In genomic region chr7:80208738-80209430, GRCm38 (mm10) we compare ENCODE assay signal across 8 mouse cellular contexts. TPM values are rescaled to one million over a fixed set of nuclear protein-coding genes. Genes with fewer than 3 reads are reported as not detected.
A peak's percentile ranks its signal among the peaks of the same experiment; 100 is the strongest.
DNase-seq lines count a peak whose midpoint lies in the region; ATAC-seq and TF ChIP-seq lines count a peak whose summit lies in the region.

No protein-coding gene starts in this region.

- peak overlapping the region; percentile 54 for H3K4me2 ChIP-seq in heart, embryonic 13.5 days
- H3K4me2 ChIP-seq in liver, embryonic 16.5 days (ENCODE audit: low read depth, low read length), result peak overlapping the region; percentile 74
- H3K4me2 ChIP-seq in midbrain, postnatal 0 days (ENCODE audit: low read depth, low read length, poor library complexity, severe bottlenecking), result no peak overlapping the region

- ATAC-seq in heart, embryonic 13.5 days (ENCODE audit: extremely low read depth, insufficient number of reproducible peaks, low FRiP score, low TSS enrichment), result peak; percentile 59
- ATAC-seq in liver, embryonic 16.5 days (ENCODE audit: low read depth), result peak; percentile 85
- no peak for ATAC-seq in monocyte, adult 5-6 weeks (replicated peaks; ENCODE audit: insufficient number of reproducible peaks, low FRiP score, low TSS enrichment, poor library complexity, severe bottlenecking)
- no peak for ATAC-seq in midbrain, postnatal 0 days (ENCODE audit: low FRiP score)

- DNase-seq in thymus, adult 2 months, result no peak
- DNase-seq in thymus, postnatal 0 days (ENCODE audit: low spot score), result no peak
- DNase-seq in spleen, postnatal 4 days (ENCODE audit: low spot score in 2 of 2), result peak; percentile 91 to 92
- DNase-seq in layer of hippocampus, postnatal 10 days (ENCODE audit: low spot score in 2 of 2), result no peak
- no peak for DNase-seq in midbrain, postnatal 0 days (ENCODE audit: low spot score)

- H3K9ac ChIP-seq in heart, embryonic 13.5 days, result peak overlapping the region; percentile 61
- peak overlapping the region; percentile 70 for H3K9ac ChIP-seq in liver, embryonic 16.5 days (ENCODE audit: low read depth, low read length)
- H3K9ac ChIP-seq in midbrain, postnatal 0 days (replicated peaks; ENCODE audit: low read length, poor library complexity, severe bottlenecking), result no peak overlapping the region

- H3K36me3 ChIP-seq in thymus, adult 2 months (ENCODE audit: control insufficient read depth, insufficient read depth, low read length), result peaks cover 7% of the 10 kb centered on the region; the same call in 1 of the 2 replicates
- peaks cover 12% of the 10 kb centered on the region for H3K36me3 ChIP-seq in heart, embryonic 13.5 days
- H3K36me3 ChIP-seq in liver, embryonic 16.5 days (ENCODE audit: control insufficient read depth, insufficient read depth), result peaks cover 17% of the 10 kb centered on the region
- peaks cover 10% of the 10 kb centered on the region; the same call in 1 of the 2 replicates for H3K36me3 ChIP-seq in midbrain, postnatal 0 days (ENCODE audit: insufficient read depth, low read length)

- H3K9me3 ChIP-seq in heart, embryonic 13.5 days, result no peaks in the 10 kb centered on the region
- H3K9me3 ChIP-seq in liver, embryonic 16.5 days (replicated peaks; ENCODE audit: control insufficient read depth, low read length), result no peaks in the 10 kb centered on the region
- no peaks in the 10 kb centered on the region for H3K9me3 ChIP-seq in midbrain, postnatal 0 days (ENCODE audit: low read length)

- no peak for TF ChIP-seq POLR2A in thymus, adult 2 months (IDR thresholded peaks at IDR 0.05; ENCODE audit: control insufficient read depth, extremely low read depth, insufficient read depth, low read length, poor library complexity)

- H3K4me3 ChIP-seq in thymus, adult 2 months (ENCODE audit: control insufficient read depth, insufficient read depth, low read length), result no peak overlapping the region
- H3K4me3 ChIP-seq in heart, embryonic 13.5 days, result no peak overlapping the region
- peak overlapping the region; percentile 44 for H3K4me3 ChIP-seq in liver, embryonic 16.5 days (ENCODE audit: low read depth, low read length)
- H3K4me3 ChIP-seq in midbrain, postnatal 0 days (ENCODE audit: low read depth, low read length), result no peak overlapping the region

- no peaks in the 10 kb centered on the region for H3K27me3 ChIP-seq in thymus, adult 2 months (ENCODE audit: control insufficient read depth, insufficient read depth, low read length)
- H3K27me3 ChIP-seq in heart, embryonic 13.5 days (replicated peaks), result no peaks in the 10 kb centered on the region
- no peaks in the 10 kb centered on the region for H3K27me3 ChIP-seq in liver, embryonic 16.5 days (ENCODE audit: control insufficient read depth, insufficient read depth, low read depth, low read length)
- H3K27me3 ChIP-seq in midbrain, postnatal 0 days (ENCODE audit: insufficient read depth, low read length), result no peaks in the 10 kb centered on the region

- TF ChIP-seq CTCF in thymus, adult 2 months (IDR thresholded peaks at IDR 0.05; ENCODE audit: borderline replicate concordance, control insufficient read depth, extremely low read depth, insufficient read depth, low read length, poor library complexity), result no peak
- TF ChIP-seq CTCF in midbrain, postnatal 0 days (IDR thresholded peaks at IDR 0.05), result no peak

- peak overlapping the region; percentile 52; the same call in 1 of the 2 replicates for H3K27ac ChIP-seq in thymus, adult 2 months (ENCODE audit: control insufficient read depth, insufficient read depth, low read length)
- peak overlapping the region; percentile 89 for H3K27ac ChIP-seq in heart, embryonic 13.5 days (replicated peaks)
- peak overlapping the region; percentile 99 for H3K27ac ChIP-seq in liver, embryonic 16.5 days (ENCODE audit: low read length)
- H3K27ac ChIP-seq in midbrain, postnatal 0 days (ENCODE audit: low read depth, low read length), result no peak overlapping the region

- WGBS in thymus, adult 2 months, result 45% methylated on average over 10 of the region's 10 CpGs
- 25% methylated on average over 10 of the region's 10 CpGs for WGBS in heart, embryonic 13.5 days
- 12% methylated on average over 10 of the region's 10 CpGs for WGBS in liver, embryonic 16.5 days (ENCODE audit: insufficient replicate concordance)
- 72% methylated on average over 10 of the region's 10 CpGs for WGBS in midbrain, postnatal 0 days

- peaks cover 70% of the 10 kb centered on the region for H3K4me1 ChIP-seq in thymus, adult 2 months (replicated peaks; ENCODE audit: control insufficient read depth, insufficient read depth, low read length)
- peaks cover 73% of the 10 kb centered on the region for H3K4me1 ChIP-seq in heart, embryonic 13.5 days
- H3K4me1 ChIP-seq in liver, embryonic 16.5 days (ENCODE audit: control insufficient read depth, low read depth, low read length), result peaks cover 91% of the 10 kb centered on the region
- H3K4me1 ChIP-seq in midbrain, postnatal 0 days (ENCODE audit: insufficient read depth, low read length), result no peaks in the 10 kb centered on the region

RNA-seq across cellular contexts. Expression of gene Sema4b, which starts 22.2 kb away (rescaled TPM):
- polyA plus RNA-seq in thymus, adult 2 months (2012; rRNA removed), result 37.4 and 44.1 TPM in 2 replicates
- 16.8 and 20.9 TPM in 2 replicates for polyA plus RNA-seq in thymus, postnatal 0 days (2015; fragmentation: Nextera tagmentation; extraction: Ambion mirVana)
- 9.9 and 11.3 TPM in 2 replicates for polyA plus RNA-seq in heart, embryonic 13.5 days (2015; fragmentation: Nextera tagmentation; extraction: Ambion mirVana)
- 13.4 and 14.4 TPM in 2 replicates for polyA plus RNA-seq in liver, embryonic 16.5 days (2015; fragmentation: Nextera tagmentation; extraction: Ambion mirVana)
- total RNA-seq in layer of hippocampus, postnatal 10 days (2021), result 10 to 100 TPM; 30.4 to 30.7 TPM
- total RNA-seq in monocyte, adult 5-6 weeks (2017), result 7.4 to 9.3 TPM (median 9.1 TPM) in 3 replicates
- 40.3 and 43.7 TPM in 2 replicates for total RNA-seq in midbrain, postnatal 0 days (2014; rRNA removed)
- 26.3 and 29.2 TPM in 2 replicates for polyA plus RNA-seq in midbrain, postnatal 0 days (2015; fragmentation: Nextera tagmentation; extraction: Ambion mirVana)

RNA-seq across cellular contexts. Expression of gene Cib1, which starts 23.7 kb away (rescaled TPM):
- 152 and 192 TPM in 2 replicates for polyA plus RNA-seq in thymus, adult 2 months (2012; rRNA removed)
- polyA plus RNA-seq in thymus, postnatal 0 days (2015; fragmentation: Nextera tagmentation; extraction: Ambion mirVana), result 186 and 189 TPM in 2 replicates
- 54.2 and 57.9 TPM in 2 replicates for polyA plus RNA-seq in heart, embryonic 13.5 days (2015; fragmentation: Nextera tagmentation; extraction: Ambion mirVana)
- polyA plus RNA-seq in liver, embryonic 16.5 days (2015; fragmentation: Nextera tagmentation; extraction: Ambion mirVana), result 76.4 and 77.0 TPM in 2 replicates
- 10 to 100 TPM; 23.4 to 24.3 TPM for total RNA-seq in layer of hippocampus, postnatal 10 days (2021)
- total RNA-seq in monocyte, adult 5-6 weeks (2017), result 37.5 to 51.3 TPM (median 45.7 TPM) in 3 replicates
- total RNA-seq in midbrain, postnatal 0 days (2014; rRNA removed), result 15.2 and 22.3 TPM in 2 replicates
- polyA plus RNA-seq in midbrain, postnatal 0 days (2015; fragmentation: Nextera tagmentation; extraction: Ambion mirVana), result 30.6 and 33.7 TPM in 2 replicates

RNA-seq across cellular contexts. Expression of gene Gdpgp1, which starts 23.8 kb away (rescaled TPM):
- polyA plus RNA-seq in thymus, adult 2 months (2012; rRNA removed), result 5.3 and 5.4 TPM in 2 replicates
- 2.7 and 3.4 TPM in 2 replicates for polyA plus RNA-seq in thymus, postnatal 0 days (2015; fragmentation: Nextera tagmentation; extraction: Ambion mirVana)
- polyA plus RNA-seq in heart, embryonic 13.5 days (2015; fragmentation: Nextera tagmentation; extraction: Ambion mirVana), result 3.3 and 3.7 TPM in 2 replicates
- 1.5 and 1.7 TPM in 2 replicates for polyA plus RNA-seq in liver, embryonic 16.5 days (2015; fragmentation: Nextera tagmentation; extraction: Ambion mirVana)
- total RNA-seq in layer of hippocampus, postnatal 10 days (2021), result 1 to 10 TPM; 6.4 to 6.7 TPM
- 0.86 to 3.5 TPM (median 2.2 TPM) in 3 replicates for total RNA-seq in monocyte, adult 5-6 weeks (2017)
- 5.9 and 7.4 TPM in 2 replicates for total RNA-seq in midbrain, postnatal 0 days (2014; rRNA removed)
- 2.5 and 2.8 TPM in 2 replicates for polyA plus RNA-seq in midbrain, postnatal 0 days (2015; fragmentation: Nextera tagmentation; extraction: Ambion mirVana)

RNA-seq across cellular contexts. Expression of gene Ttll13, which starts 37.3 kb away (rescaled TPM):
- 0.54 and 0.62 TPM in 2 replicates for polyA plus RNA-seq in thymus, adult 2 months (2012; rRNA removed)
- 0.44 and 0.70 TPM in 2 replicates for polyA plus RNA-seq in thymus, postnatal 0 days (2015; fragmentation: Nextera tagmentation; extraction: Ambion mirVana)
- 0.62 and 0.82 TPM in 2 replicates for polyA plus RNA-seq in heart, embryonic 13.5 days (2015; fragmentation: Nextera tagmentation; extraction: Ambion mirVana)
- 0.16 and 0.42 TPM in 2 replicates for polyA plus RNA-seq in liver, embryonic 16.5 days (2015; fragmentation: Nextera tagmentation; extraction: Ambion mirVana)
- total RNA-seq in layer of hippocampus, postnatal 10 days (2021), result 1 to 10 TPM; 1.4 to 1.5 TPM
- 3.0 TPM in 1 of 3 replicates, not detected in the others for total RNA-seq in monocyte, adult 5-6 weeks (2017)
- total RNA-seq in midbrain, postnatal 0 days (2014; rRNA removed), result 1.2 and 1.6 TPM in 2 replicates
- 2.4 and 3.2 TPM in 2 replicates for polyA plus RNA-seq in midbrain, postnatal 0 days (2015; fragmentation: Nextera tagmentation; extraction: Ambion mirVana)

RNA-seq across cellular contexts. Expression of gene Ngrn, which starts 52.1 kb away (rescaled TPM):
- polyA plus RNA-seq in thymus, adult 2 months (2012; rRNA removed), result 43.2 and 53.8 TPM in 2 replicates
- 65.6 and 65.8 TPM in 2 replicates for polyA plus RNA-seq in thymus, postnatal 0 days (2015; fragmentation: Nextera tagmentation; extraction: Ambion mirVana)
- 37.0 and 37.9 TPM in 2 replicates for polyA plus RNA-seq in heart, embryonic 13.5 days (2015; fragmentation: Nextera tagmentation; extraction: Ambion mirVana)
- polyA plus RNA-seq in liver, embryonic 16.5 days (2015; fragmentation: Nextera tagmentation; extraction: Ambion mirVana), result 26.3 and 27.7 TPM in 2 replicates
- 10 to 100 TPM; 37.2 to 39.4 TPM for total RNA-seq in layer of hippocampus, postnatal 10 days (2021)
- total RNA-seq in monocyte, adult 5-6 weeks (2017), result 22.5 to 35.4 TPM (median 27.3 TPM) in 3 replicates
- 50.9 and 76.4 TPM in 2 replicates for total RNA-seq in midbrain, postnatal 0 days (2014; rRNA removed)
- polyA plus RNA-seq in midbrain, postnatal 0 days (2015; fragmentation: Nextera tagmentation; extraction: Ambion mirVana), result 80.6 and 84.8 TPM in 2 replicates

Comparison
In these comparisons a context has a peak if more than half of its experiments do, and no peak if none do; other contexts are left out.
1. DNase-seq: peak in spleen, postnatal 4 days (2 of 2); none in thymus, adult 2 months (single experiment), thymus, postnatal 0 days (single experiment), layer of hippocampus, postnatal 10 days (0 of 2) and midbrain, postnatal 0 days (single experiment).
2. ATAC-seq: peak in heart, embryonic 13.5 days (single experiment) and liver, embryonic 16.5 days (single experiment); none in monocyte, adult 5-6 weeks (single experiment) and midbrain, postnatal 0 days (single experiment).